Mouse (Mus musculus): ENCODE data around the gene Klk5. TPM values are rescaled to one million over a fixed set of nuclear protein-coding genes. Genes with fewer than 3 reads are reported as not detected.

The Klk5 gene
- total RNA-seq, 1 experiment from 2014 or later = not detected

DNA sequence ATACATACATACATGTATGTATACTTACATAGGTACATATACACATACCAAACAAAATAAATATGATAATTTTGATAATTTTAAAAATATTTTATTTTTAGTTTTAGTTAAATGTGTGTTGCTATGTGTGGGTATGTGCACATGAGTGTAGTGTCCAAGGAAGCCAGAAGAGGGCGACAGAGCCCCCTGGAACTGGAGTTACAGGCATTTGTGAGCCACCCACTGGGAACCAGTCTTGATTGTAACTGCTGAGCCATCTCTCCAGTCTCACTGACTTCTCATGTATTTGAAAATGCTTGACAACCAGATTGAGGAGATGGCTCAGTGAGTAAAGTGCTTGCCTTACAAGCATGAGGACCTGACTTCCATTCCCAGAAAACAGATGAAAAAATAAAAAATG is 36.5 kb downstream of the Klk5 start:
- no peak for DNase-seq

DNA sequence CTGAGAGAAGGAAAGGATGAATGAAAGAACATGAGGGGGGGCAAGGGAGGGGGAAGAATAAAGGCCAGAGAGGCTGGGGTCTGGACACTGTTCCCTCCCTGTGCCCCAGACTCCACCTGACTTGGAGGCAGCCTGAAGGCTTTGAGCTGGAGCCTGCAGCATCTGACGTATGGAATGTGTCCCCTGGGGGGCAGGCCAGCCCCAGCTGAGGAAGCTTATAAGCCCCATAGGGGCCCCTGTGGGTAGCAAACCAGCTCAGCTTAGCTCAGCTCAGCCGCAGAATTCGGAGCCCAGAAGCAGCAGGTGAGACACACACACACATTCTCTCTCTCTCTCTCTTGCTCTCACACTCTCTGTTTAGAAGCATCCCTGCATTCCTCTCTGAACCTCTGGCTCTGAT is 39.1 kb downstream of the Klk5 start, which contains the start of gene Klk4:
Gene Klk4 (plus strand): TSS at position 249 of the 400 bp plus-strand sequence.
- no peak for DNase-seq

DNA sequence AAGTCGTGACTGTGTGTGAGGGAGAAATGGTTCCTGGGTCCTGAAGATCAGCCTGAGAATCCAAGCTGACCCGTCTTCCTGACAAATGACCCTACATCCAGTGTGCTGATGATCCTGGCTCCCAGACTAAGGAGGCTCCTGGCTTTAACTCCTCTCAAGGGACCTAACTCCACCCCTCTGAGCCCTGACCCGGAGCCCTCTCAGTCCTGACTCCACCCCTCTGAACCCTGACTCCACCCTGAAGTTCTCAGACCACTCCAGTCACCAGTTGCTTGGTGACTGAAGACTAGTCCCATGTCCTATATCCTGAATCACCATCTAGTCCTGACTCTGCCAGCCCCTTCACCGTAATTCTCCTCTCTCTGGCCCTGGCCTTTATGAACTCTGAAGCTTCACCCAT is 40.6 kb downstream of the Klk5 start:
- DNase-seq = no peak

DNA sequence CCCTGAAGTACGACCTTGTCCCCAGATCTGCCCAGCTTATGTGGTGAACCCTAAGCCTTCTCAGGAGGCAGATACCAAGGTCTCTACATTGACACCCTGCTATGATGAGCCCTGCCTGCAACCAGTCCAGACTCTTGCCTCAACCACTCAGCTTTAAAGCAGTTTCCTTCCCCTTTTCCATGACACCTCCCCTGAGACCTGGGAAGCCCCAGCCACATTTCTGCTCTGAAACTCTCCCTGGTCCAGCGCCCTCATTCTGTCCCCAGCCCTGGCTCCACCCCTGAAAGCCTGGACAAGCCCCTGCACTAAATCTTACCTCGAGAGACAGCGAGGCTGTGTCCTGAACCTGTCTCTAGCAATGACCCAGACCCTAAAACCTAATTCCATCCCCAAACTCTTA is 41.0 kb downstream of the Klk5 start:
- DNase-seq = no peak

DNA sequence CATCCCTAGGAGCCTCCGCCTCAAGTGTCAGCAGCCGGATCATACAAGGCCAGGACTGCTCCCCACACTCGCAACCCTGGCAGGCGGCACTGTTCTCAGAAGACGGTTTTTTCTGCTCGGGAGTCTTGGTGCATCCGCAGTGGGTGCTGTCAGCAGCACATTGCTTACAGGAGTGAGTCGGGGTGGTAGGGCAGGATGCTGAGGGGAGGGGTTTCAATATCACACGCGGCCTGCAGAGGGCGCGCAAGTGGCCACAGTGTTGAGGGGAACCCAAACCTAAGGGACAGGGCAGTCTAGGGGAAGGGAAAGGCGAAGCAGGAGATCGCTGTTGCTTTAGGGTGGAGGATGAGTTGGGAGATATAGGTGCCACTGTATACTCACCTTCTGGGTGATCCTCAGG is 41.8 kb downstream of the Klk5 start:
- DNase-seq = peak; percentile 69

DNA sequence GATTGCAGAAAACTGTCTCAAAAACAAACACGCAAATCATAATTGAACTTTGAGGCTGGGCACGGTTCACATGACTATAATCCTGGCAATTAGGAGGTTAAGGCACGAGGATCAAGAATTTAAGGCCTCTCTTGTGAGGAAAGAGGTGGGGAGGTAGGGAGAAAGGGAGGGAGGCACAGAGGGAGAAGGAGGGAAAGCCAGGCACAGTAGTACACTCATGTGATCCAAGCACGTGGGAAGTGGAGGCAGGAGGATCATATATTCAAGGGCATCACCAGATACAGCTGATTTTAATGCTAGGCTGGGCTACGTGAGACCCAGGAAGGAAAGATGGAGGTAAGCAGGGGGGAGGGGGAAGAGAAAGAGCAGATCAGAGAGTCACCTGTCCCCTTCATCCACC is 49.6 kb downstream of the Klk5 start:
- DNase-seq = no peak

DNA sequence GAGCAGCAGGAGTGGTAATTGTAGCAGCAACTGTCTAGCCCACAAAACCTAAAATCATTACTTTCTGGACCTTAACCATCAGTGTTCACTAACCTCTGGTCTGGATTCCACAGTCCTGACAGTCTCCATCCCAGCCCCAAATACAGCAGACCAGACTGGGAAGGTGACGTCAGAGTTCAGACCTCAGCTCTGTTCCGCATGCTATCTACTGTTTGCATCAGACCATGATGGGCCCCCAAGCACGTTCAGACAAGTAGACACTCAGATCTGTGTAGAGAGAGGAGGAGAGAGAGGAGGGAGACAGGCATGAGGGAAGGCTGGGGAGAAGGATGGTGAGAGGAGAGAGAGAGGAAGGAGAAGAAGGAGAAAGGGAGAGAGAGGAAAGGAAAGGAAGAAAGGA is 50.0 kb downstream of the Klk5 start:
- no peak for DNase-seq

DNA sequence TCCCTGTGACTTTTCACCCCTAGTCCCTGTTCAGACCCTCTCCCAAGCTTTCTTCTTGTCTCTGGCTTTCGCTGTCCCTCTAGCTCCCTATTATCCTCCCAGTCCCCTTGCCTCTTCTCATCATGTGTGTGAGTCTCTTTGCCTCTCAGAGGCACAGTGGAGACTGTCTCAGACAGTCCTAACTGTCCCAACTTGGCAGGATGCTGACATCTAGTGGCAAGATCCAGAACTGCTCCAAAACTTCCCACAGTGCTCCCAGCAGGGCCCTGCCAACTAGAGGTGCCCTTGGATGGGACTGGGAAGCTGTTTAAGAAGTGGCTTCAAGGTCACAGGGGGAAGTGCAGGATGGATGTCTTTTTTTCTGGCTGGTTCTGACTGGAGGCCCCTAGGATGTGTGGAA is 53.1 kb downstream of the Klk5 start:
- DNase-seq = peak; percentile 90

Other genes with a start within 250 kb of the Klk5 start
- not detected in 2 replicates for gene Zfp819, start 234.8 kb upstream of the Klk5 start, total RNA-seq (2021)
- 0.22 TPM in 1 of 2 replicates, not detected in the other for gene Ceacam18, start 207.3 kb upstream of the Klk5 start, total RNA-seq (2021)
- gene Siglece, start 181.8 kb upstream of the Klk5 start, total RNA-seq (2021) = 1.1 and 1.4 TPM in 2 replicates
- 9.3 and 10.1 TPM in 2 replicates for gene Ctu1, start 170.0 kb upstream of the Klk5 start, total RNA-seq (2021)
- gene Klk14, start 151.6 kb upstream of the Klk5 start, total RNA-seq (2021) = not detected in 2 replicates
- gene Klk13, start 129.4 kb upstream of the Klk5 start, total RNA-seq (2021) = not detected in 2 replicates
- not detected in 2 replicates for gene Klk12, start 73.1 kb upstream of the Klk5 start, total RNA-seq (2021)
- not detected in 2 replicates for gene Klk11, start 67.4 kb upstream of the Klk5 start, total RNA-seq (2021)
- gene Klk10, start 60.9 kb upstream of the Klk5 start, total RNA-seq (2021) = 0.26 TPM in 1 of 2 replicates, not detected in the other
- gene Klk9, start 50.1 kb upstream of the Klk5 start, total RNA-seq (2021) = not detected in 2 replicates
- gene Klk8, start 44.4 kb upstream of the Klk5 start, total RNA-seq (2021) = 5.0 and 7.3 TPM in 2 replicates
- not detected in 2 replicates for gene Klk7, start 30.7 kb upstream of the Klk5 start, total RNA-seq (2021)
- not detected in 2 replicates for gene Klk6, start 17.5 kb upstream of the Klk5 start, total RNA-seq (2021)
- gene Klk4, start 39.2 kb downstream of the Klk5 start, total RNA-seq (2021) = not detected in 2 replicates
- not detected in 2 replicates for gene Klk15, start 91.8 kb downstream of the Klk5 start, total RNA-seq (2021)
- not detected in 2 replicates for gene Klk1b8, start 108.7 kb downstream of the Klk5 start, total RNA-seq (2021)
- not detected in 2 replicates for gene Klk1b1, start 124.8 kb downstream of the Klk5 start, total RNA-seq (2021)
- not detected in 2 replicates for gene Klk1b9, start 134.1 kb downstream of the Klk5 start, total RNA-seq (2021)
- gene Klk1b11, start 153.9 kb downstream of the Klk5 start, total RNA-seq (2021) = not detected in 2 replicates
- not detected in 2 replicates for gene Klk1b26, start 170.2 kb downstream of the Klk5 start, total RNA-seq (2021)
- gene Klk1b27, start 210.3 kb downstream of the Klk5 start, total RNA-seq (2021) = not detected in 2 replicates

Data from adrenal gland, postnatal 14 days (tissue).